Mouse (Mus musculus): ENCODE measurements at regions not wholly inside any gene's neighbourhood (a gene's known extent, or its start where the extent isn't known, plus 50 kb on each side); places are given as distances from the start of the nearest gene placed in this dataset.

DNA sequence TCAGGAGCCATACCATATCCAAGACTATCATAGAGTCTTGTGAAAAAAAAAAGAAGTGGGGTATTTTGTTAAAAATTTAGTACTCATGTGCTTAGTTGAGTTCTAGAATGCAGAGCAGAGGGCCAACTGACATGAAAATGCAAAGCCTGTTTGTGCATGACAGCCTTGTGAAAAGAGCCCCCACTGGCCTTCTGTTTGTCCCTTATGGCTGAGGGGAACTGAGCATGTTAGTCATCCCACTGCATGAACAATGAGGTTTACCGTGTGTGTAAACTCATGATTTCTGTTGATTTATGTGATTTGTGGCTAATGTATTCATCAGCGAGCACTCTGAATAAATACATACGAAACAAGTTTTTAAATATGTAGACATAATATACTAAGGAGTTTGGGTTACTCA lies 266.1 kb upstream of the Nox3 start:
- DNase-seq (ENCODE audit: low spot score in 2 of 2), result no peak

DNA sequence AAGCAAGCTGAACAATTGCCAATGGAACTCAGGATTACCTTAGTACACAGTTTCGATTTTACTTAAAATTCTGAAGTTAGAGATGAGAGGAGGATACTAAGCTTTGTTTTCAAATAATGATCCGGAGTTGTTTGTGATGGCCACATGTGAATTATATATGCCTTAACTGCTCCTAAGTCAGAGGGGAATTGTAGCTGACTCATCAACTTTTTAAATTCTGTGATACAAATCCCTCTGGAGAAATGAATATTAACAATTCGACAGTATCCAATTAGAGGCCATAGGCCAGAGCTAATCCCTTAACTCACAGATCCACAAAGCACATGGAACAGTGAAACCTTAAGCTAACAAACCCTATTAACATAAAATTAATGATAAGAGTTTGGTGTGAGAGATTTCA lies 250.5 kb upstream of the Nox3 start:
- no peak for DNase-seq (ENCODE audit: low spot score in 2 of 2)

DNA sequence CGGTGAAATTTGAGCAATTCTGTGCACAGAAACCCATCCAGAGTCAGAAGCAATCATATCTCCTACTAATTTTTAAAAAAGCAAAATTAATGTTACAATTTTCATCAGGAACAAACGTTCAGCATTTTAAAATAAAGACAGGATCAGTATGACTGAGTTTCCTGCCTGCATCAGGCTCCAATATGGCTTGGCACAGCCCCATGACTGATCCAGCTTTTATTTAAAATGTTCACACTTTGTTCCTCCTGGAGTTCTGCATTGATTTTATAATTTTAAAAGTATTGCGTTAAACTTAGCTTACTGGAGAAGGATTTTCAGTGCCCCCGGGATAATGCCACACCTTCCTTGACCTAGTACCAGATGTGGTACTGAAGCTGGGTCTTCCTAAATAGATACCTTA lies 240.3 kb upstream of the Nox3 start:
- no peak for DNase-seq (ENCODE audit: low spot score in 2 of 2)

DNA sequence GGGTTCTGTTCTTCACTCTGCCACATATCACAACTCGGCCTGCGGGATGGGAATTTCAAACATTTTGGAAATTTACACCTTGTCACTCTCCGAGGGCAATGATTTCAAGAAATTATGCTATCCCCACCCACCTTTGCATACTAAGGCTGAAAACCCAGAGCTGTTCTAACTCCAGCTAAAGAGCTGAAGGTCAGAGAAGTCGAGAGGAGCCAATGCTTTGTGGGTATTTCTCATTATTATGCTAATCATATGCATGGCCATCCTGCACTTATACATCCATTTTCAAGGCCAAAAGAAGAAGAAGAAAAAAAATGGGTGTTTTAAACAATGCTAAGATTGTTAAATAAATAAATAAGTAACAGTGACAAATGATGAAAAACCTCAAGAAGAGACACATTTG lies 237.1 kb upstream of the Nox3 start:
- DNase-seq (ENCODE audit: low spot score in 2 of 2), result no peak

DNA sequence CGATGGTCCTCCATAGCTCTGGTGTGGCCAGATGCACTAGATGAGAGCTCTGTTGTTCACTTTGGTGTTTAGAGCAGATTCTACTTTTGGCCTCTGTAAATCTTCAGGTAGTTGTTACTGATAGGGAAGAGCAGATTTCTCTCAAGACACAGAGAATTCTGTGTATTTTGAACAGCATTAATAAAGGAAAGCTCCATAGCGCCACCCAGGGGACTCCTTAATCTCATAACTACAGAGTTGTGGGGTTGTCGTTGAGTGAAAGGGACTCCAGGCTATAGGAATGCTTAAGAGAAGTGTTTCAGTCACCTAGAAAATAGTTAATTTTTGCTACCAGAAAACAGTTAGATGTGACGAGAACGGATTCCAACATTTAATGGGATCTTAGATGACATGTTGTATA lies 236.0 kb upstream of the Nox3 start:
- DNase-seq (ENCODE audit: low spot score in 2 of 2), result no peak

DNA sequence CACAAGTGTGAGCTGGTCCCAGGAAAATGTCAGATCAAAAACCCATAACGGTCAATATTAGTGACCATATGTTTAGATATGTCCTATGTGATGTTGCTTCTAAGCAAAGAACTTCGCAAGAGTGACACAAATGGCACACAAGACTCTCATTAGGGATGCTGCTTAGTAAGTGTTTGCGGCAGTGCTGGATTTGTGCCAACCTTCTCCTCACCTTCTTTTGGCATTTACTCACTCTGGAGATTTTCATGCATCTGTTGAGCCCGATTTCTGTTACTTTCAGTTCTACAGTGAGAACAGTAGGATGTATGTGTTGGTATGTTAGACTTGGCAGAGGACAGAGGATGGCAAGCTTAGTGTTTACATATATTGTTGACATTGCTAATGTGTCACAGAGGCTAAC lies 231.0 kb upstream of the Nox3 start:
- no peak for DNase-seq (ENCODE audit: low spot score in 2 of 2)

DNA sequence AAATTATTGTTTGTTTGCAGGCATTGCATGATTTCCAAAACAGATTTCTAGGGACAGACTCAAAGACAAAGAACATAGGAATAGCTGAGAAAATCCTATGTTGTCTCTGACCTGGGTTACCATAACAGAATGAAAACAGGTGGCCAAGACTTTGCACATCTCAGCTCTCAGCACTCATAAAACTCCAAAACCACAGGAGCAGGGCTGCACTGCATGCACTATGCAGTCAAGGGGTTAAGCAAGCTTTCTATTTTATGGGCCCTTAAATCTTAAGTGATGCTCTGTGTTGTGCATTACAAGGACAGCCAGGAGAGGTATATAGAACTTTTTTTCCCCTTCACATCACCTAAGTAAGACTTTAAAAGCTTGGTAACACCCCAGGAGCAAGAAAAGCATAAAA lies 224.2 kb upstream of the Nox3 start:
- DNase-seq (ENCODE audit: low spot score in 2 of 2), result no peak

DNA sequence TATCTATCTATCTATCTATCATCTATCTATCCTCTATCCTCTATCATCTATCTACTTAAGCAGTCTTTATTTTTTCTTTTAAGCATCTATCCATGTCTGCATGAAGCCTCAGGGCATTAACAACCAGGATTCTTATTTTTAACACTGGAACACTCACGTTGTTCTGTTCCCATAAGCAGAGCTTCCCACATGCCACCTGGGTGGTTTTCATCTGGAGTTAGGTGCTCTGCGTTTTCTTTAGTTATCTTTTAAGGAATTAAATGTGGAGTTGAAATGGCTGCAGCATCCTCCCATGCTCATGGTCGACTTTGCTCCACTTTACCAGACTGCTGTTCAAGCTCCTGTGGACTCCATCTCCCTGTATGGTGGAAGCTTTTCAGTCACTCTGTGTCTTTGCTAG lies 196.8 kb upstream of the Nox3 start:
- no peak for DNase-seq (ENCODE audit: low spot score in 2 of 2)

DNA sequence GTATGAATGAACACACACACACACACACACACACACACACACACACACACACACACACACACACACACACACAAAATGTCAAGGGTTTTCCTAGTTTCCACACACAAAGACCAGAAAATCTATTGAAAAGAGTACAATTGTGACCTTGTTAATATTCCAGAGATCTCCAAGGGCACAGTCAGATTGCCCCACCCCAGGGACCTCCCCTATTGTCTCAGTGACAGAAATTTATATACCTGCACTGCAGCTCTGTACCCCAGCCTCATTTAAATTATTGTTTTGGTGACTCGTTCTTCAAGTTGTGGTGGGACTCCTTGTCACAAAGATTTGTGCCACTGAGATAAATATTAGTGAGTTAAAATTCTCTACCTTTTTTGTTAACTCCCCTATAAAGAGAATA lies 187.1 kb upstream of the Nox3 start:
- DNase-seq (ENCODE audit: low spot score in 2 of 2), result no peak

DNA sequence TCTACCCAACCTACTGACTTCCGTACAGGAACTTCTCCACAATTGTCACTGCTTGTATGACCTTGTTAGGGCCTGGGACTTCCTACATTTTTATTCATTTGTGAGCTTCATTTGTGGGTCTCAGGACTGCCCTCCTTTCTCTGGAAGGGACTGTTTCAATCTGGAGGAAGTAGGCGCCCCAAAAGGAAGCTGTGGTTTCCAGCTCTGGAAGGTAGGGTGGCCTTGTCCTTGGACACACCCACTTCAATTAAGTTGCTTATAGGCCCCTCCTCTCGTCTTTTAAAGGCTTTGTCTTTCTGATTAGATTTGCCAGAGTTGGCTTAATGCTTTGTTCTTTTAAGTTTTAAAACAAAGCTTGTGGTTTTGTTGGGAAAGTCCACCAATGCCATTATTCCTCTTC lies 183.0 kb upstream of the Nox3 start:
- DNase-seq (ENCODE audit: low spot score in 2 of 2), result no peak

DNA sequence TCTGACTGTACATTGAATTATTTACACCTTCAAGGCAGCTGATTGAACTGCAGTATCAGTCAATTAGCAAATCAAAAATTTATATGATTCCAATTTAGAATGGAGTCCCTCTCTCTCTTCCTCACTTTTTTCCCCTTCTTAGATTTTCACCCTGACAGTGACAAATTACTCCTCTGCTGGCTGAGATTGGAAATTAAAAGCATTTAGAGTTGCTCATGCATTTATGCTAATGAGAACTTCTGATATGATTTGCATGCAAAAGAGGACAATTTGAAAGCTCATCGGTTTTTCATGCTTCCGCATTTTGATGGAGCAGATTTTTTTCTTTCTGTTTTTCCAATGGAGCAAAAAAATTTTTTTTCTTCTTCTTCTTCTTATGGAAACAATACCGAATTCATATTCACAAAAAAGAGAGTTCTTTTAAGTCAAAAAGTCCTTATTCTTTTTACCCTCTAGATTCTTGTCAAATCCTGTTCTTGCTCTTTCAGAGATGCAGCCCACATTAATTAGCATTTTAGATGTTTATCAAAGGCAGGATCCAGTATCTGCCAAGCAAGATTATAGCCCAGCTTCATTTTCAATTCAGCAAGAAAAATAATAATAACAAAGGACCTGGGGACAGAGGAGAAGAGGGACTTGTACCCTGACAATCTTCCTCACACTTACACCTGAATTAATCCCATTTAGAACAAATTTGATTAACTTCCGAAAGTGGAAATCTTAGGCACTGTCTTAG lies 173.6 kb upstream of the Nox3 start:
- no peak for DNase-seq (ENCODE audit: low spot score in 2 of 2)

DNA sequence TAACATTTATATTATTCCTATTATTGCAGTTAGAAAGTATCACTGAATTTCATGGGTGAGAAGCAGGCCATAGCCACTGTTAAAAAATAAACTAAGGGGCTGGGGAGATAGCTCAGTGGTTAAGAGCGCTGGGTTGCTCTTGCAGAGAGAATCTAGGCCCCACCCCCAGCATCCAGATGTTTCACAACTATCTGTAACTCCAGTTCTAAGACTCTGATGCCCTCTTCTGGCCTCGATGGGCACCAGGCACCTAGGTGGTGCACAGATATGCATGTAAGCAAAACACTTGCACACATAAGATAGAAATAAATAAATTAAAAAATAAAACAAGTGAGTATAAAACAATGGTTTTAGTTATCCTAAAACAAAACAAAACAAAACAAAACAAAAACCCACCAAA lies 166.3 kb upstream of the Nox3 start:
- no peak for DNase-seq (ENCODE audit: low spot score in 2 of 2)

DNA sequence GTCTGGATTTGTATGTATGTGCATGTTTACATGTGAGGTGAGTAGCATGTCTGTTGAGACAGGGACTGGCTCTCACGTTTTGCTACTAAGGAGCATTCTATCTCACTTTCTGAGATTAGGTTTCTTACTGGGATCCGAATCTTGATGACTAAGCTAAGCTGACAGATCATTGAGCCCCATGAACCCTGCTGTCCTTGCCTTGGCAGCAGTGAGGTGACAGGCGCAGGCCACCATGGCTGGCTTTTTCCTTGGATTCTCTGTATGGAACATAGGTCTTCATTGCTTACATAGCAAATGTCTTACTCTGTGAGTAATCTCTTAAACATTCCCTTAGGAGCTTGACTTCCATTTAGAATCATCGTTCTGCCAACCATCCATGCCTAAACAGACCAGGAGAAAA lies 140.3 kb upstream of the Nox3 start:
- DNase-seq (ENCODE audit: low spot score in 2 of 2), result no peak

DNA sequence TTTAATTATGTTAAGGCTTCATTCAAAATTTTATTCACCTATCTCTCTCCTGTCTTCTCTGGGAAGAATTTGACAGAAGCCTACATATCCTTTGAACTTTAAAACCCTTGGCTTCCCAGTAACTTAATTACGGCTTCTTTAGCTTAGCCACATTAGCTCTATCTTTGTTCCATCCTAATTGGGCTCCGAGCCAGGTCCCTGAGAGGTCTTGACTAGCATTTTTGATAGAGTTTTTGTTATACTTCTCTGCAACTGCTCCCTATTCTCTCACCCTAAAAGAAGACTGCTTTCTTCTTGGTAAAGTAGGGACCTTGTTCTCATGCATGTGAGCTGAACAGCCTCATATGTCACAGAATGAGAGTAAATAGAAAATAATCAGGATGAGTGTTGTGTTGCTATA lies 115.1 kb upstream of the Nox3 start:
- no peak for DNase-seq (ENCODE audit: low spot score in 2 of 2)

DNA sequence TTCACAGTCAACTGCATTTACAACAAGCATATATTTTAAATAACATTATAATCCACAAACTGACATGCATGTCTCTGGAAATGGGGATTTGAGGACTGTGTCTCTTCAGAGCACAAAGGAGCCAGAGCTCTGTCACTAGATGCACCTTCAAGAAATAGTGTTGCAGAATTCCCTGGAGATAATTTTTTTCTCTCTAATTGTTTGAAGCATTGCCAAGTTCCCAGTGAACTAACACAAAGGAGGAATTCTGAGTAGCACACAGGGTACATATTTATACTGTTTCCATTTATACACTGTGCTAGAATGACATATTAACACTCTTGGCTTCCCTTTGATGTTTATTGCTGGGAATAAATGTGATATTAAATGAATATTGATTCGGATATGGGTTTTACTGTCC lies 107.4 kb upstream of the Nox3 start:
- DNase-seq (ENCODE audit: low spot score in 2 of 2), result no peak

DNA sequence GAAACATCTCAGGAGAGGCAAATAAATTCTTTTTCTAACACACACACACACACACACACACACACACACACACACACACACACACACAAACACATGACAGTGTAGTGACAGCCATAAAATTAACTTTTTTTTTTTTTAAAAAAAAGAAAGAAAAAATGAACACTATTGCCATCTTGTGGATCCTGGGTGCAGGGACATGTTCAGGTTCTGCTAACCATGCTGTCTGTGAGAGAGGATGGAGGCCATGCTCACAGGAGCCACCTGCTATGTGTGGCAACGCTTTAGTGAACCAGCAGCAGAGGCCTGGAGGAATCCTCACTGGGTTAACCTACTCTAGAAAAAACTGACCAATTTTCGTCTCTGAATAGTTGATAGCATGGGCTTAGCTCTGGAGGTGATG lies 96.5 kb upstream of the Nox3 start:
- DNase-seq (ENCODE audit: low spot score in 2 of 2), result peak in 1 of 2 experiments; percentile 22

DNA sequence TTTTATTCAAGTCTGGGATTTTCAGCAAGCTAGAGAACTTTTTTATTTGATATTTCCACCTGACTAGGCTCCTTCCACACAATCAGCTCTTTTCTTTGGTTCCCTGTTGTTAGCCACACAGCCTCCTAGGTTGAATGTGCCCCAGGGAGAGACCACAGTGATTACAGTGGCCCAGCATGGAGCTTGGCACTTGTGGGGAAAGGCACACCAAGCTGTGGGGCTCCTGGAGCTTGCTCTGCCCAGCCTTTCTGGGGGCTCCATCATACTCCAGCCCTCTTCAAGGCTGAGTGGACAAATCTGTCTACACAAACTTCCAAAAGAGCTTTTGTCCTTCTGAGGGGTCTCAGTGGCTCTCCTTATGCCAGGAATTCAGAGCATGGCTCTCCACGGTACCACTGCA lies 86.1 kb upstream of the Nox3 start:
- no peak for DNase-seq (ENCODE audit: low spot score in 2 of 2)

DNA sequence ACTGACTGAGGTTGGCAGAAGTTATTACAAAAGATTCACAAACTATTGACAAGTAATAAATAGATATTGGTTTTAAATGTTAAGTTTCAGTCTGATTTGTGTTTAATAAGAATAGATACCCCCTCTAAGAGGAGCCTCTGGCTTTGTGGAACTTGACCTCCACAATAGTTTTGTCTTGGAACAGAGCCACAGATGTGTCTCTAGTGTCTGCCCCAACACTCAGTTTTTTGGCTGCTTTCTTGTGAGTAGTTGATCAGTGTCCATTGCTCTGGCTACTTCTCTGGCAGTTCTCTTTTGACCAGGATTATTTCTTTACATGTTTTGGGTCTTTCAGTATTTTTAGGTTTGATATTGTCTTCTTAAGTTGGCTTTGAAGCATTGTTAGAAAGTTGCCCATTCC lies 81.6 kb upstream of the Nox3 start:
- no peak for DNase-seq (ENCODE audit: low spot score in 2 of 2)

DNA sequence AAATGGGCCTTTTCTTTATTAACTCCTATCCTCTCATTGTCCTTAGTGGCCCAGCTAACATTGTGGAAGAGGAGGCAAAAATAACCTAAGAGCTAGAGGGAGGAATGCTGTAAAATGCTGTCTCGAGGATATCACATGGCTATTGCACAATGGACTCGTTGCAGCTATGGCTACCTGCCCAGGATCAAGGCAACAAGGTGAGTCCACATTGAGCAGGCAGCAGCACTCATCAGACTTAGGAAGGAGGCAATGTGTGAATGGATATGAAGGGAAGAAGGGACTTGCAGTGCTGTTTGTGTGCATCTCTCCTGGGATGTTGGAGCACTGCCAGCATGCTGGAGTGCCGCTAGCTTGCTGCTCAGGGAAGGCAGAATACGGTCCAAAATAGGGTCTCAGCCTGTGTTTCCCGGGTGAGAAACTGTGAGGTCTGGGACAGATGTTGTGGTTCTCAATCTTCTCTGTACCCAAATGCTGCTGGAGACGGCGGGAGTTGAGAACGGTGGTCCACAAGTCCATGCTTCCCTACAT lies 51.8 kb upstream of the Nox3 start:
- DNase-seq (ENCODE audit: low spot score in 2 of 2), result no peak

Data from frontal cortex, postnatal 14 days (tissue).